Comparison of ENCODE assay signal across 8 mouse cellular contexts in genomic region chr11:39794183-39794652, GRCm38 (mm10).
DNase-seq lines count a peak whose midpoint lies in the region; ATAC-seq lines count a peak whose summit lies in the region.

No protein-coding gene starts in this region.

- H3K9ac ChIP-seq in forebrain, embryonic 14.5 days (ENCODE audit: low read length) = peak overlapping the region; percentile 35; the same call in 1 of the 2 replicates
- H3K9ac ChIP-seq in midbrain, embryonic 15.5 days = peak overlapping the region; percentile 33

- H3K9me3 ChIP-seq in forebrain, embryonic 14.5 days (replicated peaks; ENCODE audit: control insufficient read depth, low read length) = no peaks in the 10 kb centered on the region
- no peaks in the 10 kb centered on the region for H3K9me3 ChIP-seq in midbrain, embryonic 15.5 days

- H3K4me3 ChIP-seq in forebrain, embryonic 14.5 days (ENCODE audit: low read depth, low read length) = peak overlapping the region; percentile 29
- peak overlapping the region; percentile 39 for H3K4me3 ChIP-seq in midbrain, embryonic 15.5 days

- ATAC-seq in forebrain, embryonic 14.5 days = peak; percentile 95
- ATAC-seq in midbrain, embryonic 15.5 days (replicated peaks) = peak; percentile 92

- WGBS in forebrain, embryonic 14.5 days = under 1% methylated on average over 14 of the region's 14 CpGs
- under 1% methylated on average over 14 of the region's 14 CpGs for WGBS in midbrain, embryonic 15.5 days

- no peak overlapping the region for H3K27ac ChIP-seq in forebrain, embryonic 14.5 days (ENCODE audit: low read depth, low read length)
- peak overlapping the region; percentile 54; the same call in 1 of the 2 replicates for H3K27ac ChIP-seq in midbrain, embryonic 15.5 days

- peaks cover 8% of the 10 kb centered on the region; the same call in 1 of the 2 replicates for H3K27me3 ChIP-seq in forebrain, embryonic 14.5 days (replicated peaks; ENCODE audit: control insufficient read depth, insufficient read depth, low read length)
- H3K27me3 ChIP-seq in midbrain, embryonic 15.5 days (replicated peaks) = no peaks in the 10 kb centered on the region

- H3K4me1 ChIP-seq in forebrain, embryonic 14.5 days (ENCODE audit: control insufficient read depth, insufficient read depth, low read length) = peaks cover 6% of the 10 kb centered on the region; the same call in 1 of the 2 replicates
- H3K4me1 ChIP-seq in midbrain, embryonic 15.5 days = peaks cover 12% of the 10 kb centered on the region

- no peaks in the 10 kb centered on the region for H3K36me3 ChIP-seq in forebrain, embryonic 14.5 days (ENCODE audit: control insufficient read depth, insufficient read depth, low read length)
- no peaks in the 10 kb centered on the region for H3K36me3 ChIP-seq in midbrain, embryonic 15.5 days (replicated peaks)

- DNase-seq in cerebellum, postnatal 10 days = peak; percentile 55 to 69
- no peak for DNase-seq in cerebellum, adult 11 months
- peak; percentile 58 for DNase-seq in ES-CJ7 (ENCODE audit: low read depth, low spot score)
- DNase-seq in forebrain, embryonic 14.5 days (ENCODE audit: low spot score) = peak; percentile 86
- DNase-seq in layer of hippocampus, adult 9-10 months (ENCODE audit: low spot score) = peak; percentile 8
- DNase-seq in urinary bladder, postnatal 14 days (ENCODE audit: low spot score) = no peak
- no peak for DNase-seq in spleen, adult 12 weeks (ENCODE audit: low spot score)

- peak overlapping the region; percentile 52 for H3K4me2 ChIP-seq in forebrain, embryonic 14.5 days (ENCODE audit: low read length)
- peak overlapping the region; percentile 52 for H3K4me2 ChIP-seq in midbrain, embryonic 15.5 days

Comparison
In these comparisons a context has a peak if more than half of its experiments do, and no peak if none do; other contexts are left out.
1. DNase-seq: peak in cerebellum, postnatal 10 days (2 of 2), ES-CJ7 (single experiment), forebrain, embryonic 14.5 days (single experiment) and layer of hippocampus, adult 9-10 months (single experiment); none in cerebellum, adult 11 months (single experiment), urinary bladder, postnatal 14 days (single experiment) and spleen, adult 12 weeks (single experiment).